Mouse (Mus musculus): ENCODE results near the gene Mxra7. TPM values are rescaled to one million over a fixed set of nuclear protein-coding genes. Genes with fewer than 3 reads are reported as not detected.
A peak's percentile ranks its signal among the peaks of the same experiment; 100 is the strongest.
"Not testable (repeated sequence)": the region's sequence is repeated elsewhere in the genome, so short reads cannot be mapped to it uniquely, and the experiment has no call there.

The Mxra7 gene
- polyA plus RNA-seq, 1 experiment from 2014 or later, result 7.2 TPM

GRCm38 (mm10) chr11:116823885-116824284, 4.0 kb downstream of the Mxra7 start:
- 88% methylated on average over 10 of the region's 10 CpGs for WGBS (ENCODE audit: insufficient replicate concordance)

DNA sequence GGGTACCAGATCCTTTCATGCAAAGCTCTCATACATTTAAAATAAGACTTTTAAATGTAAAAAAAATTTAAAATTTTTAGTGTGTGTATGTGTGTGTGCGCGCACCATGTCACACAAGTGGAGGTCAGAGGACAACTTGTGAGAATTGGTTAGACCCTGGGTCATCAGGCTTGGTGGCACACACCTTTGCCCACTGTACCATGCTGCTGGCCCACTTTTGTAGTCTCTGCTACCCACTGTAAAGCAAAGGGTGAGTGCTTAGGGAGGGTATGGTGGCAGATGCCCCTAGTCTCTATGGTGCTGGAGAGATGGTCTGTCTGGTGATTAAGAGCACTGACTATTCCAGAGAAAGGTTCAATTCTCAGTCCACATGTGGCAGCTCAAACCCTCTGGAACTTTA, 4.6 kb downstream of the Mxra7 start:
- no peak overlapping the region for H3K27ac ChIP-seq
- H3K36me3 ChIP-seq, result no peaks in the 10 kb centered on the region
- ATAC-seq, result no peak
- no peaks in the 10 kb centered on the region for H3K9me3 ChIP-seq (replicated peaks)
- peaks cover 29% of the 10 kb centered on the region for H3K4me1 ChIP-seq
- 84% methylated on average over 2 of the region's 2 CpGs for WGBS (ENCODE audit: insufficient replicate concordance)
- no peak overlapping the region for H3K9ac ChIP-seq
- no peak overlapping the region for H3K4me2 ChIP-seq
- H3K27me3 ChIP-seq (replicated peaks), result peaks cover 33% of the 10 kb centered on the region
- no peak overlapping the region for H3K4me3 ChIP-seq

More at GRCm38 (mm10) chr11:116823885-116824284, 4.0 kb downstream of the Mxra7 start:
- H3K4me1 ChIP-seq, result peaks cover 28% of the 10 kb centered on the region
- not testable (repeated sequence) for H3K4me3 ChIP-seq; ATAC-seq; H3K36me3 ChIP-seq; H3K27ac ChIP-seq; H3K4me2 ChIP-seq; H3K9ac ChIP-seq; H3K9me3 ChIP-seq (replicated peaks)
- peaks cover 38% of the 10 kb centered on the region for H3K27me3 ChIP-seq (replicated peaks)

- ATAC-seq, result no peak
- 85% methylated on average over 10 of the region's 10 CpGs for WGBS (ENCODE audit: insufficient replicate concordance)
- Histone ChIP-seq H3K9me3 (replicated peaks) (no peaks in the 10 kb centered on the region), H3K27me3 (replicated peaks) (peaks cover 27% of the 10 kb centered on the region), H3K9ac (no peak overlapping the region), H3K27ac (no peak overlapping the region), H3K4me1 (peaks cover 24% of the 10 kb centered on the region), H3K36me3 (no peaks in the 10 kb centered on the region), H3K4me3 (no peak overlapping the region), H3K4me2 (no peak overlapping the region)
Observed at GRCm38 (mm10) chr11:116822626-116823025, 5.2 kb downstream of the Mxra7 start.

DNA sequence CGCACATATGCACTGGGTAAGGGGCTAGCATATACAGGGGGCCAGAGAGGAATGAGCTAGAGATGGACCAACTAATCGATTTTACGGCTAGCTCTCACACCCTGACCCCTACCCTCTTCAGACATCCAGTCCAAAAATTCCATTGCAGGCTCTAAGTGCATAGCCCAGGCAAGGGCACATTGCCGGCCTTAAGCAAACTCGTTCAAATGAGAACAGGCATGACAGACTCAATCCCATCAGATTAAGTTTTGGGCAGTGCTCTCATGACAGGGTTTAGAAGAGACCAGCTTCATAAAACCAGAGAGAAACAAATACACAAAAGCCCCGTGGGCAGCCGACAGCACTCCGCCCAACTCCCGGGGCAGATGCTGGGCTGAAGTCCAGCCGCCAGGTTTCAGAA, 5.6 kb downstream of the Mxra7 start:
- WGBS (ENCODE audit: insufficient replicate concordance), result 76% methylated on average over 10 of the region's 10 CpGs
- ATAC-seq, result no peak
- H3K9me3 ChIP-seq (replicated peaks), result no peaks in the 10 kb centered on the region
- H3K27me3 ChIP-seq (replicated peaks), result peaks cover 23% of the 10 kb centered on the region
- H3K4me1 ChIP-seq, result peaks cover 21% of the 10 kb centered on the region
- H3K27ac ChIP-seq, result no peak overlapping the region
- no peaks in the 10 kb centered on the region for H3K36me3 ChIP-seq
- no peak overlapping the region for H3K4me3 ChIP-seq
- no peak overlapping the region for H3K9ac ChIP-seq
- H3K4me2 ChIP-seq, result no peak overlapping the region

DNA sequence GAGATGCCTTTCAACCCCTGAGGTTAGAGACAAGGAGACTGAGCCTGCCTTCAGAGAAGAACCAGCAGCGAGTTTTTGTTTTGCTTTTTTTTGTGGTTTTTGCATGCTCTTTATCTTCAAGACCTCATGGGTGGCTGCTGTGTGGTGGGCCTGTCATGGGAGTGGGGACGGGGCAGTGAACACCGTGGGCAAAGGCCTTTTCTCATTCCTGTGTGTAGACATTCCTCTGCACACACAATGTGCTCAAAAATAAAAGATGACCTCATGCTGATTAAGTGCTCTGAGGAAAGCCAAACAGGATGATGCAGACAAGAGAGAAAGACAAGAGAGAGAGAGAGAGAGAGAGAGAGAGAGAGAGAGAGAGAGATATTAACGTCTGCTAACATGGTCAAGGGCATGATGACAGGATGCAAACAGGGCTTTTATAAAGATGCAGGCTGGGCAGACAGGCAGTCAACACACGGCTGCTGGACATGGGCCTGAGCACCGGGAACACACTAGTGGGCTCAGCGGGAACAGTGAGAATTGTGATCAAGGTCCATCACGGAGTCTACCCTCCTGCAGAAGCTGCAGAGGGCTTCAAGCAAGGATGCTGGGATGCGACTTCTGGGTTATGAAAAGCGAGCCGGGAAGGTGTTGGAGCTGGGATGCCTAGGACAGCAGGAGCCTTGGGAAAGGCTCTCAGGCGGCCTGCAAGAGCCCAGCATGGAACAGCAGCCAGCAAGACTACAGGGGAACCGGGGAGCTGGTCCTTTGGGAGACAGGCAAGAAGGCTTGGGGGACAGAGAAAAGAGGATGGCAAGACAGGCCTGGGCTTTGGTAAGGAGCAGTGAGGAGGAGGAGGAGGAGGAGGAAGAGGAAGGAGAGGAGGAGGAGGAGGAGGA, 6.5 kb downstream of the Mxra7 start:
- no peak overlapping the region for H3K27ac ChIP-seq
- no peak overlapping the region for H3K9ac ChIP-seq
- no peak overlapping the region for H3K4me3 ChIP-seq
- no peak overlapping the region for H3K4me2 ChIP-seq
- no peak for ATAC-seq
- H3K27me3 ChIP-seq (replicated peaks), result peaks cover 13% of the 10 kb centered on the region
- peaks cover 25% of the 10 kb centered on the region; the same call in 1 of the 2 replicates for H3K4me1 ChIP-seq
- no peaks in the 10 kb centered on the region for H3K36me3 ChIP-seq
- WGBS (ENCODE audit: insufficient replicate concordance), result 53% methylated on average over 13 of the region's 13 CpGs
- no peaks in the 10 kb centered on the region for H3K9me3 ChIP-seq (replicated peaks)

- WGBS (ENCODE audit: insufficient replicate concordance), result 71% methylated on average over 5 of the region's 5 CpGs
- H3K4me3 ChIP-seq, result no peak overlapping the region
- ATAC-seq, result no peak
- no peaks in the 10 kb centered on the region for H3K36me3 ChIP-seq
- H3K4me2 ChIP-seq, result no peak overlapping the region
- H3K4me1 ChIP-seq, result peaks cover 25% of the 10 kb centered on the region; the same call in 1 of the 2 replicates
- no peak overlapping the region for H3K27ac ChIP-seq
- no peaks in the 10 kb centered on the region for H3K9me3 ChIP-seq (replicated peaks)
- H3K9ac ChIP-seq, result no peak overlapping the region
- peaks cover 1% of the 10 kb centered on the region; the same call in 1 of the 2 replicates for H3K27me3 ChIP-seq (replicated peaks)
Observed at GRCm38 (mm10) chr11:116819932-116820593, 7.8 kb downstream of the Mxra7 start.

GRCm38 (mm10) chr11:116818722-116819121, 9.1 kb downstream of the Mxra7 start:
- no peak overlapping the region for H3K9ac ChIP-seq
- no peak overlapping the region for H3K27ac ChIP-seq
- 55% methylated on average over 8 of the region's 8 CpGs for WGBS (ENCODE audit: insufficient replicate concordance)
- no peak overlapping the region for H3K4me3 ChIP-seq
- no peak for ATAC-seq
- peaks cover 2% of the 10 kb centered on the region; the same call in 1 of the 2 replicates for H3K27me3 ChIP-seq (replicated peaks)
- peaks cover 36% of the 10 kb centered on the region for H3K4me1 ChIP-seq
- H3K9me3 ChIP-seq (replicated peaks), result no peaks in the 10 kb centered on the region
- H3K36me3 ChIP-seq, result no peaks in the 10 kb centered on the region
- H3K4me2 ChIP-seq, result no peak overlapping the region

- no peak for ATAC-seq
- no peak overlapping the region for H3K4me2 ChIP-seq
- H3K9ac ChIP-seq, result no peak overlapping the region
- peaks cover 36% of the 10 kb centered on the region for H3K4me1 ChIP-seq
- H3K27ac ChIP-seq, result no peak overlapping the region
- peaks cover 5% of the 10 kb centered on the region; the same call in 1 of the 2 replicates for H3K27me3 ChIP-seq (replicated peaks)
- H3K9me3 ChIP-seq (replicated peaks), result no peaks in the 10 kb centered on the region
- no peaks in the 10 kb centered on the region for H3K36me3 ChIP-seq
- H3K4me3 ChIP-seq, result no peak overlapping the region
- WGBS (ENCODE audit: insufficient replicate concordance), result 86% methylated on average over 5 of the region's 5 CpGs
Observed at GRCm38 (mm10) chr11:116817567-116817966, 10.3 kb downstream of the Mxra7 start.

DNA sequence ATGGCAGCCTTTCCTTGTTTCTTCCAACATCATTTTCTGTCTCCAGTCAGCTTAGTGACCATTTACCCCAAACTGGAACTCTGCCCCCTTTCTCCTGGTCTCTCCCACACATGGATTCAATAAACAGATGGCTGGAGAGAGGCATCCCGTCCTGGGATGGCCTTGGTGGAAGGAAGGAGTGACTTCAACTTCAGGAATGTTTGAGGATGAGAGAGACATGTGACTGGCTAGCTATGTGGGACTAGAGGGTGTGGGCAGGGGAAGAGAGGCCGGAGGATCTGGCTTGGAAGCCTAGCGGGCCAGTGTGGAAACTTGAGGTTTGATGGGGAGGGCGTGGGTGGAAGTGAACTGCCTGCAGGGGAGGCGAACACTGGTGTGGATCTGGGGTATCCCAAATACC, 11.1 kb downstream of the Mxra7 start:
- H3K4me2 ChIP-seq, result no peak overlapping the region
- no peak overlapping the region for H3K9ac ChIP-seq
- H3K4me3 ChIP-seq, result no peak overlapping the region
- no peaks in the 10 kb centered on the region for H3K9me3 ChIP-seq (replicated peaks)
- H3K36me3 ChIP-seq, result no peaks in the 10 kb centered on the region
- no peak for ATAC-seq
- H3K27ac ChIP-seq, result no peak overlapping the region
- H3K4me1 ChIP-seq, result peaks cover 36% of the 10 kb centered on the region
- H3K27me3 ChIP-seq (replicated peaks), result peaks cover 5% of the 10 kb centered on the region; the same call in 1 of the 2 replicates
- 61% methylated on average over 5 of the region's 5 CpGs for WGBS (ENCODE audit: insufficient replicate concordance)

DNA sequence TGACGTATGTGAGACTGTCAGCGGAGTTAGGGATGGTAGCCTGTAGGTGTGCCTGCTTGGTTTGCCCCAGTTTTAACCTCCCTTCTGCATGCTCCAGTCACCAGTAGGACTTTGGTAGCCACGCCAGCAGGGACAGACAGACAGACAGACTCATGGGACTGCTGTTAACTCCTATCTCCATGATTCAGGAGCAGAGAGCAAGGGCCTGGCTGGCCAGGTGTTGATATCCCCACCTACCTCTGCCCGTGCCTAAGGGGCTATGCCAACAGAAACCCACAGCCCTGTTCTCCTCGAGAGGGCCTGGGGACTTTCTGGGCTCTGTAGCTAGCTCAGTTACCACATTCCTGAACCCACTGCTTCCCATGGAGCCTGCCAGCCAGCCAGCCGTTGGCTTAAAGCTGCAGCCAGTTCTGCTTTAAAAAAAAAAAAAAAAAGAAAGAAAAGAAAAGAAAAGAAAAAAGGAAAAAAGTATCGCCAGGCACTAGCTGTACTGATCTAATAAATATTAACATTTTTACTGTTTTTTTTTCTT, 12.9 kb downstream of the Mxra7 start:
- WGBS (ENCODE audit: insufficient replicate concordance), result 44% methylated on average over 7 of the region's 7 CpGs

DNA sequence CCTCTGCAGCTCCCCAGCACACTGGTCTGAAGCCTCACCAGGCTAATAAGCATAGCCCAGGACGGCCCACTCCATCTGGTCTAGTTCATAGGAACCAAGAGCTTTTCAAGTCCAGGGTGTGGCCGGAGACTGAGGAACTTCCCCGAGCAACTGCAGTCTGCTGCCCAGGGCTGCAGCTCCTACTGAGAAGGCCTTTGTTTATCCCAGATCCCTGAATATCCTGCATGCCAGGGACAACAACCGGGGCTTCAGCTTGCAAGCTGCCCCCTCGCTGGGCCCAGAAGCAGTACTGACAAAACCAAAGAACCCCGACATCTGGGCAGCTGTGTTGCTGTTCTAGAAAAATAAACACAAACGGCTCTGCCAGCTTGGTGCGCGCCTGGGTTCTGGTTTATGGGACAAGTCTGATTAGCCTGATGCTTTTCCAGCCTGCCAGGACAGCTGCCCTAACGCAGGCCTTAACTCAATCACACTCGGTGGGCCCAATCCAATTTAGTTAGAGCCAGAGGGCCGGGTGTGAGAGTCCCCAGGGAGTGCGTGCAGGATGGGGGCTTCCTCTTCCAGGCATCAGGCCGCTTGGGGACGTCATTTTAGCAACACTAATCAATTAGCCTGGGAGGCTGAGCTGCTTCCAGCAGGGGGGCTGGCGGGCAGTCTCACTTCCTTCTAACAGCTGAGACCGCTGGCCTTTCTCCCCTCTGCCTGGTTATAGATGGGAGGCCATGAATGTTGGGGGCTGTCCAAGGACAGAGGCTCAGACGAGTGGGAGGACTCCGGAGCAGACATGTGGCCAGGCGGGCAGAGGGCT, 13.6 kb downstream of the Mxra7 start:
- no peaks in the 10 kb centered on the region for H3K9me3 ChIP-seq (replicated peaks)
- peaks cover 26% of the 10 kb centered on the region for H3K27me3 ChIP-seq (replicated peaks)
- peaks cover 37% of the 10 kb centered on the region for H3K4me1 ChIP-seq
- ATAC-seq, result 0 out of 2 replicates have a peak, but pooled peaks have one; percentile 30
- peak overlapping the region; percentile 45; the same call in 1 of the 2 replicates for H3K27ac ChIP-seq
- H3K36me3 ChIP-seq, result no peaks in the 10 kb centered on the region
- H3K9ac ChIP-seq, result no peak overlapping the region
- no peak overlapping the region for H3K4me2 ChIP-seq
- no peak overlapping the region for H3K4me3 ChIP-seq
- WGBS (ENCODE audit: insufficient replicate concordance), result 42% methylated on average over 20 of the region's 20 CpGs

More for the DNA sequence above, 12.9 kb downstream of the Mxra7 start:
- Histone ChIP-seq H3K4me2 (no peak overlapping the region), H3K4me3 (no peak overlapping the region), H3K9me3 (replicated peaks) (no peaks in the 10 kb centered on the region), H3K9ac (no peak overlapping the region), H3K27ac (peak overlapping the region; percentile 45; the same call in 1 of the 2 replicates), H3K27me3 (replicated peaks) (peaks cover 20% of the 10 kb centered on the region), H3K36me3 (no peaks in the 10 kb centered on the region), H3K4me1 (peaks cover 37% of the 10 kb centered on the region)
- no peak for ATAC-seq

Measured in liver, embryonic 12.5 days (tissue).